ENCODE assay signal across 7 mouse cellular contexts in genomic region chr13:21911147-21911546, GRCm38 (mm10). TPM values are rescaled to one million over a fixed set of nuclear protein-coding genes. Genes with fewer than 3 reads are reported as not detected.
DNase-seq lines count a peak whose midpoint lies in the region; ATAC-seq lines count a peak whose summit lies in the region.

No protein-coding gene starts in this region.

- H3K4me2 ChIP-seq in forebrain, embryonic 12.5 days: peak overlapping the region; percentile 38
- peak overlapping the region; percentile 24 for H3K4me2 ChIP-seq in limb, embryonic 15.5 days

- no peak for ATAC-seq in megakaryocyte, adult 5-6 weeks (ENCODE audit: poor library complexity, severe bottlenecking)
- no peak for ATAC-seq in forebrain, embryonic 12.5 days (ENCODE audit: low FRiP score)
- ATAC-seq in limb, embryonic 15.5 days (ENCODE audit: insufficient number of reproducible peaks, low FRiP score, low TSS enrichment, low read depth): no peak

- intact Hi-C loops in gastrocnemius, postnatal 14 days (cut with DNase I; ENCODE audit: low total_unique reads): no loop called here

- no peaks in the 10 kb centered on the region for H3K36me3 ChIP-seq in megakaryocyte, embryonic 14.5 days (replicated peaks; ENCODE audit: low read length)
- H3K36me3 ChIP-seq in forebrain, embryonic 12.5 days (replicated peaks): no peaks in the 10 kb centered on the region
- no peaks in the 10 kb centered on the region for H3K36me3 ChIP-seq in limb, embryonic 15.5 days

- WGBS in forebrain, embryonic 12.5 days: 2% methylated on average over 17 of the region's 17 CpGs
- 7% methylated on average over 17 of the region's 17 CpGs for WGBS in limb, embryonic 15.5 days

- peaks cover 51% of the 10 kb centered on the region for H3K4me1 ChIP-seq in megakaryocyte, embryonic 14.5 days
- H3K4me1 ChIP-seq in forebrain, embryonic 12.5 days: peaks cover 8% of the 10 kb centered on the region; the same call in 1 of the 2 replicates
- H3K4me1 ChIP-seq in limb, embryonic 15.5 days: no peaks in the 10 kb centered on the region

- H3K9me3 ChIP-seq in megakaryocyte, embryonic 14.5 days: no peaks in the 10 kb centered on the region
- H3K9me3 ChIP-seq in forebrain, embryonic 12.5 days: no peaks in the 10 kb centered on the region
- no peaks in the 10 kb centered on the region for H3K9me3 ChIP-seq in limb, embryonic 15.5 days

- H3K4me3 ChIP-seq in megakaryocyte, embryonic 14.5 days (replicated peaks): peak overlapping the region; percentile 80
- peak overlapping the region; percentile 17; the same call in 1 of the 2 replicates for H3K4me3 ChIP-seq in forebrain, embryonic 12.5 days (replicated peaks)
- H3K4me3 ChIP-seq in limb, embryonic 15.5 days: peak overlapping the region; percentile 14

- peak overlapping the region; percentile 18; the same call in 1 of the 2 replicates for H3K9ac ChIP-seq in forebrain, embryonic 12.5 days
- no peak overlapping the region for H3K9ac ChIP-seq in limb, embryonic 15.5 days

- DNase-seq in R1 (ENCODE audit: low read depth, low spot score): peak; percentile 81
- DNase-seq in thymus, postnatal 36 days: peak; percentile 16 to 22
- no peak for DNase-seq in gastrocnemius, postnatal 14 days

- H3K27me3 ChIP-seq in megakaryocyte, embryonic 14.5 days (replicated peaks): peaks cover 3% of the 10 kb centered on the region
- peaks cover 22% of the 10 kb centered on the region for H3K27me3 ChIP-seq in forebrain, embryonic 12.5 days
- H3K27me3 ChIP-seq in limb, embryonic 15.5 days: peaks cover 15% of the 10 kb centered on the region

- no peak overlapping the region for H3K27ac ChIP-seq in forebrain, embryonic 12.5 days
- H3K27ac ChIP-seq in limb, embryonic 15.5 days: no peak overlapping the region

RNA-seq across cellular contexts. Expression of gene Zfp184, which starts 33.7 kb away (rescaled TPM):
- polyA plus RNA-seq in megakaryocyte, embryonic 14.5 days (2012; ENCODE audit: insufficient read depth, low replicate concordance): not detected in 2 replicates
- total RNA-seq in megakaryocyte, adult 5-6 weeks (2015): 0.23 and 0.36 TPM in 2 replicates
- total RNA-seq in megakaryocyte, adult 5-6 weeks (2017): 0.65 TPM in 1 of 2 replicates, not detected in the other
- 24.5 and 26.7 TPM in 2 replicates for polyA plus RNA-seq in forebrain, embryonic 12.5 days (2016; fragmentation: Nextera tagmentation; extraction: Ambion mirVana)
- 7.8 and 8.8 TPM in 2 replicates for polyA plus RNA-seq in limb, embryonic 15.5 days (2015; fragmentation: Nextera tagmentation; extraction: Ambion mirVana)
- under 1 TPM; 0.33 to 0.38 TPM for total RNA-seq in gastrocnemius, postnatal 14 days (2021)

Comparison
In these comparisons a context has a peak if more than half of its experiments do, and no peak if none do; other contexts are left out.
1. H3K4me3 ChIP-seq: peak in every context shown above with its lines; median percentile 80 in megakaryocyte, embryonic 14.5 days; 17 in forebrain, embryonic 12.5 days; 14 in limb, embryonic 15.5 days.